Mouse (Mus musculus) Patski (cell line): Measurements from ENCODE around the gene Scn3b. TPM values are rescaled to one million over a fixed set of nuclear protein-coding genes. Genes with fewer than 3 reads are reported as not detected.

Experiments
- ATAC-seq: fragments of 100-300 bp; one replicate; pipeline ENCODE4 v1.8.0; 2021
- CTCF ChIA-PET: fragments of 350-600 bp; sonication (Branson Sonifier 250); formaldehyde crosslinking; loops from one replicate; lab custom pipeline; 2022; ENCODE audit warnings: inconsistent platforms; lab: Charles Lee
- POLR2A ChIA-PET: fragments of 350-600 bp; sonication (Branson Sonifier 250); formaldehyde crosslinking; loops from one replicate; lab custom pipeline; 2022; ENCODE audit warnings: antibody characterized with exemption, inconsistent platforms; lab: Charles Lee
- DNase-seq: peaks from one replicate; pipeline ENCODE4 v3.0.0-alpha.2; 2011; ENCODE audit warnings: low read depth, low spot score
- H3K27me3 ChIP-seq: fragments of 371-371 bp; one replicate; pipeline ENCODE4 v1.5.1; 2021
- CTCF ChIP-seq: fragments of 100-300 bp; IDR thresholded peaks from one replicate; pipeline ENCODE4 v1.5.1; 2021
- in situ Hi-C: fragments of 300-500 bp; cut with MboI; formaldehyde crosslinking; loops from 3 replicates; pipeline ENCODE4 v1.11.1; 2018; ENCODE audit warnings: low pct_unique_long_range_greater_than_20kb, mixed read lengths
- polyA plus RNA-seq: library from polyadenylated mRNA; unstranded; gene quantifications from one replicate; pipeline ENCODE4 v1.2.3, GENCODE M21; 2021

The Scn3b gene
- polyA plus RNA-seq, 1 experiment from 2014 or later, result 0.01 TPM

DNA sequence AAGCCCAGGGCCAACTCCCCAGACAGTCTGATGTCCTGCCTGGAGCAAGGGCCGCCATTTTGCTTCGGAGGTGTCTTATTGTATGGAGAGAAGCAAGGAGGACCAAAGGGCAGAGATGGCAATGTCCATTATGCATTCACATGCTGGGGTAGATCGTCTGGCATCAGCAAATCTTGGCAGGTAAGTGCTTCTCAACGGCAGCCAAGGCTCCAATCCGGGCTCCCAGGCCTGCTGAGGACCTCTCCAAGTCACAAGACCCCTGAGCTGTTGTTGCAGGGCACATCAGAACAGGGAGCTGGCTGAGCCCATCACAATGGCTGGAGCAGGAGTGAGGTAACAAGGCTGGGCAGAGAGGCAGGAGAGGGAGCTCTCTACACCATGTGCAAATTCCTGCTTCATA is 24.7 kb downstream of the Scn3b start:
- in situ Hi-C loops, result no loop called here
- POLR2A ChIA-PET, result no interaction called here
- DNase-seq (no peak), ATAC-seq (no peak)
- CTCF ChIA-PET, result no interaction called here
- no peaks in the 10 kb centered on the region for H3K27me3 ChIP-seq
- TF ChIP-seq CTCF, result no peak

DNA sequence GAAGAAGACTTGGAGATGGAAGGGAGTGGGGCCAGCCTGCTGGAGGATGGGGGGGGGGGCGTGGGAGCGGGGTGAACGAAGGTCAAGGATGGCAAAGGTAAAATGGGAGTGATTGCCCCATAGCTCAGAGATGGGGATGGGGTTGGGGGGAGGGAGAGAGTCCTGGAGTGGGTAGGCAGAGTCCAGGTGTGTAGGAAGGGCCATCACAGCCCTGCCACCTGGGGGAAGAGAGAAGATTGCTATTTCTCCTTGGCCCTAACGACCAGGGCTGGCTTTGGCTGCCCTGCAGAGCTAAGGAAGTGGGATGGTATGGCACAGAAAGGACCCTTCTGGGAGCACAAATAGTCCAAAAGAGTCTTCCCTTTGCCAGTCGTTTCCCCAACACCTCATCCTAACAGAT is 25.2 kb downstream of the Scn3b start:
- no peak for TF ChIP-seq CTCF
- H3K27me3 ChIP-seq, result no peaks in the 10 kb centered on the region
- ChIA-PET POLR2A (no interaction called here), CTCF (interaction anchor here (1.9 kb wide), 1 partner anchor 66 kb away, joined by 4 read pairs; no protein-coding TSS in a partner anchor)
- in situ Hi-C loops, result no loop called here
- no peak for ATAC-seq
- DNase-seq, result no peak

DNA sequence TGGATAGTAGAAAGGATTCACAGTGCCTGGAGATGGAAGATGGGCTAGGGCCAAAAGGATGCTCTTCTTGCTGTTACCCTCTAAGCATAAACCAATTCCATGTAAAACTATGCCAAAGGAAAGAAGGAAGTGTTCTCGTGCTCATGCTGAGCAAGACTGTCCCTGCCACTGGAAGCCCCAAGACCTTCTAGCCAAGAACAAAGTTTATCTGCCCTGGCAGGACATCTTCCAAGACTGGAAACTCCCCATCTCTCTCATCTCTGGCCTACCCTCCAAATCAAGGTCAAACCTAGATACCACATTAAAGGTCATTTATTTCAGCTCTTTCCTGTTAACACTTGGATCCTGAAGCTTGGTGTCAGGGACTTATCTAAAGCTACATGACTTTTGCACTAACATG is 25.8 kb downstream of the Scn3b start:
- ATAC-seq, result no peak
- ChIA-PET POLR2A (no interaction called here), CTCF (interaction anchor here (1.9 kb wide), 1 partner anchor 67 kb away, joined by 4 read pairs; no protein-coding TSS in a partner anchor)
- in situ Hi-C loops, result no loop called here
- no peaks in the 10 kb centered on the region for H3K27me3 ChIP-seq
- no peak for DNase-seq
- TF ChIP-seq CTCF, result no peak

- TF ChIP-seq CTCF, result no peak
- DNase-seq (no peak), ATAC-seq (no peak)
- in situ Hi-C loops, result no loop called here
- H3K27me3 ChIP-seq, result no peaks in the 10 kb centered on the region
- POLR2A ChIA-PET, result interaction anchor here (0.5 kb wide), 1 partner anchor 158 kb away, joined by 3 read pairs; no protein-coding TSS in a partner anchor
- CTCF ChIA-PET, result no interaction called here
These were observed 27.2 kb downstream of the Scn3b start for GRCm38 (mm10) chr9:40296251-40296650.

GRCm38 (mm10) chr9:40297969-40298368 is 29.0 kb downstream of the Scn3b start:
- in situ Hi-C loops, result no loop called here
- ChIA-PET POLR2A (no interaction called here), CTCF (no interaction called here)
- no peak for TF ChIP-seq CTCF
- ATAC-seq (no peak), DNase-seq (no peak)
- H3K27me3 ChIP-seq, result no peaks in the 10 kb centered on the region

DNA sequence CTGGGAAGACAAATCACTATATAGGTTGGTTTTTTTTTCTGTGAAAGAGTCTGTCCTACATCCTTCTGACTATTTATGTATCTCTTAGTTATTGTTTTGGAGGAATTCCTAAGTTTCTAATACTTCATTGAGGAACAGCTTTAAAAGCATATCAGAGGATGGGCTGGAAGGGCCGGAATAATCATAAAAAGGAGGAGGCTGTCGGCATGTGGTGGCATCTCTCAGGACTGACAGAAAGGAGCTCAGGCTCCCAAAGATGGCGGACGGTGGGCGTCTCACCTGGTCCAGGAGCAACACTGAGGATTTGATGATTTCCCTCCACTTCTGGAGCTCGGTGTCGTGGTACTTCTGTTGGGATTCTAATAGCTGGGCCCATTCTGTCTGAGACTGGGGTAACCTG is 30.3 kb downstream of the Scn3b start:
- no peak for ATAC-seq
- in situ Hi-C loops, result no loop called here
- ChIA-PET CTCF (interaction anchor here (1.4 to 1.5 kb wide), 2 partner anchors 35 to 72 kb away, joined by 3 read pairs; no protein-coding TSS in a partner anchor), POLR2A (no interaction called here)
- no peak for DNase-seq
- no peaks in the 10 kb centered on the region for H3K27me3 ChIP-seq
- no peak for TF ChIP-seq CTCF

DNA sequence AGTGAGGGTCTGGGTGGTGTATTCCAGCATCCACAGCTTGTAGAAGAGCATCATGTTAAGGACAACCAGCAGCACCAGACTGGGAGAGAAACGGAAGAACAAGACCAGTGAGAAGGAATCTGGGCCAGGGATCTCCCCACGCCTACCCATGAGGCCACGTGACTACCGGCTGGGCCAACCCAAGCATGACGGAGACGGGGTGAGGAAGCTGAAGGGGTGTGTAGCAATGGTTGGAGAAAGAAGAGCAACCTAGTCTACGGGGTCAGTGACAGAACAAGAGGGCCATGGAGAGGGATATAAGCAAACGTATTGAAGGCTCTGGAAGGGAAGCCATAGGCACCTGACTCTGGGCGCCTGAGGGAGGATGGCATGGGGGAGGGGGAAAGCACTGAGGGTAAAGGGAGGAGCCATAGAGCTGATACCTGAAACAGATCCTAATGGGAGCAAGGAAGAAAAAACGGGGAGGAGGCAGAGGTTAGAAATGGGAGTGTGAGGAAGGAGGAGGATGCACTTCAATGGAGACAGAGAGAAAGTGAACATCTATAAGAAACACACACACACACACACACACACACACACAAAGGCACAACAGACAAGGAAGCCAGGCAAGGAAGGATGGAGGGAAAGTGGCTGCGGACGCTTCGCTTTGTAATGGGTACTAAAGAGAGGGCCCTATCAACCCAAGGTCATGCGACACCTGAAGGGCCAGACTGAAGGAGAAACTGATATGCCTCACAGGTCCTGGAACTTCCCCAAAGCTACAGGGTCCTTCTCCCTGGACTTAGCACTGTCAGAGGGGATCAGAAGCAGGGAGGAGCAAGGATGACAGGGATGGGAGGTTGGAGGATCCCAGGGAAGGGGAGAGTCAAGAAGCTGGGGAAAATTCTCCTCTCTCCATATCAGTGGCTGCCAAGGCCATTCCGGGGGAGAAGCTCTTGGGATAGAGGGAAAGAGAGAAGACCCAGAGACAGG is 31.3 kb downstream of the Scn3b start:
- CTCF ChIA-PET, result interaction anchor here (1.4 to 1.5 kb wide), 2 partner anchors 36 to 73 kb away, joined by 3 read pairs; no protein-coding TSS in a partner anchor

DNA sequence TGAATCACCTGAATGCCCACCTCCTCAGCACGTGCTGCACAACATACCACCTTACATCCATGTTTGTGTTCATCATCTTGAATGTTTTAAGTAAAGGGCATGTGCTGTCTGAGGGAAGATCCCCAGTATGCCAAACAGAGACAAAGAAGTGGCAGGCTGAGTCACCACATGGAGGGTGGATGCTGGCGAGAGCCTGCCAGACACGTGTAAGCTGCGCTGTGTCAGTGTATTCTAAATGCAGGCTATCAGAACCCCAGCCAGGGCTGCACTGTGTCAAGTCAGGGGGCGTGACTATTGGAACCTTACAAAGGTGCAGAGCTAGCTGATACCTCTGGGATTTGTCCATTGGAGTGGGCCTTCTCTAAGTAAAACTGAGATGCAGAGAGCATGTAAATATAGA is 32.5 kb downstream of the Scn3b start:
- ChIA-PET CTCF (no interaction called here), POLR2A (no interaction called here)
- in situ Hi-C loops, result no loop called here
- TF ChIP-seq CTCF, result no peak
- ATAC-seq, result no peak
- no peak for DNase-seq
- H3K27me3 ChIP-seq, result no peaks in the 10 kb centered on the region

More for the DNA sequence above, 31.3 kb downstream of the Scn3b start:
- no peak for TF ChIP-seq CTCF
- ATAC-seq, result no peak
- POLR2A ChIA-PET, result interaction anchor here (0.6 kb wide), 1 partner anchor 12 kb away, joined by 4 read pairs; no protein-coding TSS in a partner anchor
- no peak for DNase-seq
- no peaks in the 10 kb centered on the region for H3K27me3 ChIP-seq
- in situ Hi-C loops, result no loop called here

DNA sequence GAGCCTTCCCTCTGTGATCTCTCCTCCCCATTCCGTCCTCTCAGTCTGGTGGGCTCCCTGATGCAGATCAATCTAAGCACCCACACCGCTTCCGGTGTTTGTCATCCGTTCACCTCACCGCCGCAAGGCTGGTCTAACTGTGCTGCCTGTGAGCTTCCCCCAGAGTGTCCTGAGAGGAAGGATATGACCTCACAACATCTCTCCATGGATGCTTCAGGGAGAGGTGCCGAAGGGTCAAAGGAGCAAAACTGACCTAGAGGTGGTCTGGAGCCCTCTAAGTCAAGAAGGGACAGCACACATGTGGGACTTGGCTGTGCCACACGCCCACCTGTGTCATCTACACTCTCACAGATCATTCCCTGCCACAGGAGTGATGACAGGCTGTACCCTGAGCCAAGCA is 33.4 kb downstream of the Scn3b start:
- in situ Hi-C loops, result no loop called here
- DNase-seq, result no peak
- no peak for ATAC-seq
- no peaks in the 10 kb centered on the region for H3K27me3 ChIP-seq
- no peak for TF ChIP-seq CTCF
- ChIA-PET POLR2A (no interaction called here), CTCF (no interaction called here)

- no peak for ATAC-seq
These were observed 35.2 kb downstream of the Scn3b start for GRCm38 (mm10) chr9:40304243-40304642.

DNA sequence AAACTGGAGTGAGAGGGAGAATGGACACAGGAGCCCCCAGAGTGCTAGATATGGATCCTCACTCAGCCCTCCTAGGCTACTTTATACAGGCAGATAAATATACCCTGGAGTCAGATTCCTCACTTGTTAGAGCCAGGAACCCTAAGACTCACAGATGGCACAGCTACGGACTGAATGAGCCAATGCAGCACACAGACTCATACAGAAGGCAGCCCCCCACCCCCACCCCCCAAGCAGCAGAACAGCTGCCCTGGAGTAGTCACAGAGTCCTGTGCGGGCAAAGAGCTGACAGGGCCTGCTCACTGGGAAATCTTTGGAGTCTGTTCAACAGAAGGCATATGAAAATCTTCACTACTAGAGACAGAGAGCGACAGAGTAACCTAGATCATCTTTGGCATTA is 38.3 kb downstream of the Scn3b start:
- in situ Hi-C loops, result no loop called here
- ChIA-PET POLR2A (no interaction called here), CTCF (no interaction called here)
- DNase-seq, result no peak
- H3K27me3 ChIP-seq, result no peaks in the 10 kb centered on the region
- no peak for TF ChIP-seq CTCF
- ATAC-seq, result no peak

More at GRCm38 (mm10) chr9:40304243-40304642, 35.2 kb downstream of the Scn3b start:
- no peak for TF ChIP-seq CTCF
- H3K27me3 ChIP-seq, result no peaks in the 10 kb centered on the region
- POLR2A ChIA-PET, result no interaction called here
- CTCF ChIA-PET, result interaction anchor here (1.8 kb wide), 1 partner anchor 76 kb away, joined by 4 read pairs; no protein-coding TSS in a partner anchor
- DNase-seq, result no peak
- in situ Hi-C loops, result no loop called here
